Mouse (Mus musculus) MEL (cell line): ENCODE results near the gene Lig3. TPM values are rescaled to one million over a fixed set of nuclear protein-coding genes. Genes with fewer than 3 reads are reported as not detected.

Experiments used
- DNase-seq: peaks from one replicate; pipeline ENCODE4 v3.0.0; 2011; ENCODE audit warnings: low read depth, low spot score
- H3K27ac ChIP-seq: 2 replicates; pipeline ENCODE4 v1.5.1; 2012; ENCODE audit warnings: low read depth, mild to moderate bottlenecking, control low read depth, low read length, moderate library complexity; ENCODE audit not compliant: control insufficient read depth
- H3K27me3 ChIP-seq, 2 experiments: fragments of 150-350 bp in 1 of 2; sonication (generic) in 1 of 2; 2 replicates each; pipeline ENCODE4 v1.6.1; 2012; ENCODE audit warnings: low read length in 2 of 2, mild to moderate bottlenecking in 2 of 2, improper control_type of control experiment in 1 of 2, moderate library complexity in 1 of 2; ENCODE audit not compliant: insufficient read depth in 2 of 2, control insufficient read depth in 1 of 2
- H3K36me3 ChIP-seq, 2 experiments: 2 replicates each; pipeline ENCODE4 v1.6.1; 2012 to 2014; ENCODE audit warnings: low read length in 2 of 2, improper control_type of control experiment in 1 of 2, inconsistent platforms in 1 of 2, mild to moderate bottlenecking in 1 of 2; ENCODE audit not compliant: insufficient read depth in 2 of 2, control insufficient read depth in 1 of 2
- H3K4me1 ChIP-seq, 2 experiments: fragments of 150-350 bp in 1 of 2; sonication (generic) in 1 of 2; 2 replicates each; pipeline ENCODE4 v1.6.1; 2012; ENCODE audit warnings: low read length in 2 of 2, improper control_type of control experiment in 1 of 2, mild to moderate bottlenecking in 1 of 2; ENCODE audit not compliant: insufficient read depth in 2 of 2, control insufficient read depth in 1 of 2
- H3K4me3 ChIP-seq, 2 experiments: fragments of 150-350 bp in 1 of 2; sonication (generic) in 1 of 2; 2 replicates each; pipeline ENCODE4 v1.5.1; 2012; ENCODE audit warnings: low read depth in 2 of 2, low read length in 2 of 2, mild to moderate bottlenecking in 2 of 2, moderate library complexity in 2 of 2, control low read depth in 1 of 2, improper control_type of control experiment in 1 of 2; ENCODE audit not compliant: control insufficient read depth in 1 of 2, insufficient read depth in 1 of 2
- H3K79me2 ChIP-seq: 2 replicates; pipeline ENCODE4 v1.6.1; 2012; ENCODE audit warnings: mild to moderate bottlenecking, low read length, moderate library complexity; ENCODE audit not compliant: control insufficient read depth, poor library complexity, insufficient read depth
- H3K9ac ChIP-seq: 2 replicates; pipeline ENCODE4 v1.6.1; 2012; ENCODE audit warnings: low read depth, mild to moderate bottlenecking, control low read depth, low read length, moderate library complexity; ENCODE audit not compliant: control insufficient read depth, poor library complexity, severe bottlenecking
- H3K9me3 ChIP-seq: fragments of 150-350 bp; sonication (generic); replicated peaks from 2 replicates; pipeline ENCODE4 v1.6.1; 2012; ENCODE audit warnings: mild to moderate bottlenecking, low read length, improper control_type of control experiment, moderate library complexity; ENCODE audit not compliant: insufficient read depth
- CTCF ChIP-seq, 3 experiments: IDR thresholded peaks in 2 of 3; conservative IDR thresholded peaks in 1 of 3; 2 replicates each; pipeline ENCODE4 v1.5.1; 2011 to 2012; ENCODE audit warnings: low read length in 3 of 3, low read depth in 2 of 3, mild to moderate bottlenecking in 2 of 3, improper control_type of control experiment in 1 of 3, inconsistent platforms in 1 of 3, mixed read lengths in 1 of 3, moderate library complexity in 1 of 3; ENCODE audit not compliant: control insufficient read depth in 1 of 3, insufficient read depth in 1 of 3, poor library complexity in 1 of 3, severe bottlenecking in 1 of 3
- HCFC1 ChIP-seq: IDR thresholded peaks from 2 replicates; pipeline ENCODE4 v1.6.1; 2012; ENCODE audit warnings: low read depth, mild to moderate bottlenecking, inconsistent platforms, low read length, improper control_type of control experiment, moderate library complexity
- KAT2A ChIP-seq: conservative IDR thresholded peaks from 2 replicates; pipeline ENCODE4 v1.6.1; 2012; ENCODE audit warnings: low read depth, low read length, improper control_type of control experiment, inconsistent platforms
- MAFK ChIP-seq: IDR thresholded peaks from 2 replicates; pipeline ENCODE4 v1.6.1; 2011; ENCODE audit warnings: low read depth, mild to moderate bottlenecking, low read length, improper control_type of control experiment, borderline replicate concordance
- SIN3A ChIP-seq: IDR thresholded peaks from 2 replicates; pipeline ENCODE4 v1.6.1; 2012; ENCODE audit warnings: low read length, improper control_type of control experiment, inconsistent platforms
- TCF12 ChIP-seq: IDR thresholded peaks from 2 replicates; pipeline ENCODE4 v1.6.1; 2014; ENCODE audit warnings: low read depth, mild to moderate bottlenecking, inconsistent platforms, low read length, improper control_type of control experiment, moderate library complexity
- USF1 ChIP-seq: IDR thresholded peaks from 2 replicates; pipeline ENCODE4 v1.6.1; 2014; ENCODE audit warnings: low read depth, mild to moderate bottlenecking, inconsistent platforms, low read length, improper control_type of control experiment, moderate library complexity
- ZC3H11A ChIP-seq: IDR thresholded peaks from 2 replicates; pipeline ENCODE4 v1.6.1; 2012; ENCODE audit warnings: low read depth, mild to moderate bottlenecking, inconsistent platforms, low read length, improper control_type of control experiment
- ZNF384 ChIP-seq: IDR thresholded peaks from 2 replicates; pipeline ENCODE4 v1.6.1; 2012; ENCODE audit warnings: low read depth, mild to moderate bottlenecking, inconsistent platforms, low read length, improper control_type of control experiment
- polyA plus RNA-seq, 2 experiments: library from polyadenylated mRNA; stranded (reverse) in 1 of 2; unstranded in 1 of 2; fragments of >175 nt in 1 of 2; fragments of >200 nt in 1 of 2; gene quantifications; 2 replicates each; pipeline versions ENCODE4 v1.2.1 to v1.2.4; 2012; ENCODE audit warnings: low replicate concordance in 2 of 2, low read depth in 1 of 2; ENCODE audit not compliant: insufficient read length in 2 of 2, insufficient read depth in 1 of 2, missing spikeins in 1 of 2
- total RNA-seq: library from RNA; depleted of rRNA; stranded (reverse); fragments of 300-350 nt; gene quantifications from 2 replicates; pipeline ENCODE4 v1.2.3, GENCODE M21; 2012; rRNA removed

The Lig3 gene
- total and polyA plus RNA-seq, 3 experiments, result 48.5 to 89.2 TPM; not detected in 1

DNA sequence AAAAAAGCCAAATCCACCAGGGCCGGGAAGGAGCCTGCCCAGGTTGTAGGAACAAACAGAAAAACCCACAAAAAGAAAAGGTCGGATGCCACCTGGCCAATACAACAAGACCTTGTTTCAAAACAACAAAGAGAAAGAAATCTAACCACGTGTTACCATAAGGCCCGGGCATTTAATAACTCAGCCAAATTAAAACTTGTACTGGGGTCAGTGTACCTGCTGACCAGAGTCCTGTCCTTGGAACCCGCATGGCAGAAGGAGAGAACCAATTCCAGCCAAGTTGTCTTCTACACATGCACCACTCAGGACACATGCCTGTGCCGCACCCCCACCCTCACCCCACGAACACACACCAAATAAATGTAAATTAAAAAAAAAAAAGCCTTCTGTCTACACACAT lies 72.0 kb downstream of the Lig3 start:
- TF ChIP-seq USF1, result no peak
- no peak for TF ChIP-seq MAFK
- no peak for TF ChIP-seq SIN3A
- no peak for TF ChIP-seq KAT2A
- TF ChIP-seq CTCF (IDR thresholded peaks at IDR 0.05 in 2 of 3, conservative IDR thresholded peaks at IDR 0.05 in 1 of 3; ENCODE audit: control insufficient read depth in 1 of 3, insufficient read depth in 1 of 3, low read depth in 2 of 3, low read length in 3 of 3, poor library complexity in 1 of 3, severe bottlenecking in 1 of 3), result no peak
- TF ChIP-seq HCFC1, result no peak
- no peak for TF ChIP-seq ZNF384
- TF ChIP-seq TCF12, result no peak
- no peak for TF ChIP-seq ZC3H11A
- TF ChIP-seq, all 39 proteins: peak for 0
- peaks cover 5 to 13% of the 10 kb centered on the region in 2 experiments; a peak in 3 of 4 replicates for H3K4me1 ChIP-seq
- no peak overlapping the region for H3K27ac ChIP-seq
- no peak for DNase-seq
- no peaks in the 10 kb centered on the region for H3K9me3 ChIP-seq
- H3K79me2 ChIP-seq, result no peaks in the 10 kb centered on the region; the same call in 1 of the 2 replicates
- H3K4me3 ChIP-seq, result no peak overlapping the region
- no peak overlapping the region for H3K9ac ChIP-seq
- H3K36me3 ChIP-seq, result peaks cover 0 to 15% of the 10 kb centered on the region in 2 experiments; a peak in 2 of 4 replicates
- no peaks in the 10 kb centered on the region for H3K27me3 ChIP-seq

Other genes starting within 250 kb of the Lig3 start
- 0.31 and 0.33 TPM in 2 replicates for gene Cct6b, start 16.8 kb upstream of the Lig3 start, total RNA-seq
- under 1 TPM in 1 of 2 experiments, not detected in 1; 0.21 TPM for gene Cct6b, start 16.8 kb upstream of the Lig3 start, polyA plus RNA-seq
- gene Zfp830, start 16.8 kb upstream of the Lig3 start, total RNA-seq, result 40.7 and 51.4 TPM in 2 replicates
- 10 to 100 TPM in 1 of 2 experiments, not detected in 1; 43.4 TPM for gene Zfp830, start 16.8 kb upstream of the Lig3 start, polyA plus RNA-seq
- 15.5 and 17.8 TPM in 2 replicates for gene Rffl, start 90.1 kb downstream of the Lig3 start, total RNA-seq
- 10 to 100 TPM in 1 of 2 experiments, not detected in 1; 15.2 TPM for gene Rffl, start 90.1 kb downstream of the Lig3 start, polyA plus RNA-seq
- gene Rad51d, start 109.5 kb downstream of the Lig3 start, total RNA-seq, result 21.1 and 25.6 TPM in 2 replicates
- 10 to 100 TPM in 1 of 2 experiments, not detected in 1; 30.0 TPM for gene Rad51d, start 109.5 kb downstream of the Lig3 start, polyA plus RNA-seq
- 0.07 and 0.15 TPM in 2 replicates for gene Fndc8, start 111.0 kb downstream of the Lig3 start, total RNA-seq
- under 1 TPM in 1 of 2 experiments, not detected in 1; 0.72 TPM for gene Fndc8, start 111.0 kb downstream of the Lig3 start, polyA plus RNA-seq
- gene Nle1, start 127.3 kb downstream of the Lig3 start, total RNA-seq, result 79.6 and 97.3 TPM in 2 replicates
- gene Nle1, start 127.3 kb downstream of the Lig3 start, polyA plus RNA-seq, result 100 to 1,000 TPM in 1 of 2 experiments, not detected in 1; 103 TPM
- gene Unc45b, start 129.4 kb downstream of the Lig3 start, total RNA-seq, result 0.08 TPM in 1 of 2 replicates, not detected in the other
- gene Unc45b, start 129.4 kb downstream of the Lig3 start, polyA plus RNA-seq, result under 1 TPM in 1 of 2 experiments, not detected in 1; 0.29 TPM
- 3.6 and 5.7 TPM in 2 replicates for gene Slfn5, start 170.2 kb downstream of the Lig3 start, total RNA-seq
- under 1 TPM in 1 of 2 experiments, not detected in 1; 0.67 TPM for gene Slfn5, start 170.2 kb downstream of the Lig3 start, polyA plus RNA-seq
- gene Slfn9, start 210.7 kb downstream of the Lig3 start, total RNA-seq, result 2.0 and 3.5 TPM in 2 replicates
- gene Slfn9, start 210.7 kb downstream of the Lig3 start, polyA plus RNA-seq, result 1 to 10 TPM in 1 of 2 experiments, not detected in 1; 3.7 TPM
- 9.8 and 11.9 TPM in 2 replicates for gene Slfn8, start 239.7 kb downstream of the Lig3 start, total RNA-seq
- 10 to 100 TPM; 11.6 to 47.2 TPM for gene Slfn8, start 239.7 kb downstream of the Lig3 start, polyA plus RNA-seq